Mouse (Mus musculus): ENCODE data around the gene Zfp423.

GRCm38 (mm10) chr8:87791103-87791502 is 168.3 kb downstream of the Zfp423 start:
- no peak for TF ChIP-seq CHD2 (IDR thresholded peaks at IDR 0.05; ENCODE audit: low read length)
- TF ChIP-seq POLR2A (IDR thresholded peaks at IDR 0.05; ENCODE audit: control insufficient read depth in 1 of 2, insufficient read depth in 1 of 2, low read depth in 1 of 2, low read length in 2 of 2, poor library complexity in 1 of 2), result no peak
- no peak for TF ChIP-seq CTCF (IDR thresholded peaks at IDR 0.05 in 2 of 3, conservative IDR thresholded peaks at IDR 0.05 in 1 of 3; ENCODE audit: control insufficient read depth in 1 of 3, insufficient read depth in 1 of 3, low read depth in 2 of 3, low read length in 3 of 3, poor library complexity in 1 of 3, severe bottlenecking in 1 of 3)
- no peak for TF ChIP-seq MAX (IDR thresholded peaks at IDR 0.05; ENCODE audit: low read length)
- no peak for TF ChIP-seq CHD1 (IDR thresholded peaks at IDR 0.05; ENCODE audit: low read depth, low read length)
- no peak for TF ChIP-seq GATA1 (IDR thresholded peaks at IDR 0.05; ENCODE audit: low read depth, low read length)
- no peak for TF ChIP-seq MAZ (IDR thresholded peaks at IDR 0.05; ENCODE audit: low read depth, low read length)
- no peak for TF ChIP-seq JUND (IDR thresholded peaks at IDR 0.05; ENCODE audit: low read depth, low read length)
